Mouse (Mus musculus) lung, postnatal 0 days (tissue): ENCODE measurements around the gene Ccdc194. TPM values are rescaled to one million over a fixed set of nuclear protein-coding genes. Genes with fewer than 3 reads are reported as not detected.
A peak's percentile ranks its signal among the peaks of the same experiment; 100 is the strongest.

Source experiments
- ATAC-seq: fragments of 200-750 bp; cut with Nextera tagmentation; 2 replicates; pipeline ENCODE4 v1.8.0; 2017; ENCODE audit warnings: moderate library complexity
- DNase-seq: peaks from one replicate; pipeline ENCODE4 v3.0.0-alpha.2; 2016; ENCODE audit warnings: low spot score
- H3K27ac ChIP-seq: fragments of 300-500 bp; sonication (generic); 2 replicates; pipeline ENCODE4 v1.5.1; 2014; ENCODE audit warnings: antibody characterized with exemption, mild to moderate bottlenecking, low read length, mixed read lengths
- H3K27me3 ChIP-seq: fragments of 300-500 bp; sonication (generic); replicated peaks from 2 replicates; pipeline ENCODE4 v1.6.1; 2014; ENCODE audit warnings: low read length, mixed read lengths; ENCODE audit not compliant: insufficient read depth
- H3K36me3 ChIP-seq: fragments of 300-500 bp; sonication (generic); 2 replicates; pipeline ENCODE4 v1.6.1; 2014; ENCODE audit warnings: low read length, mixed read lengths; ENCODE audit not compliant: insufficient read depth
- H3K4me1 ChIP-seq: fragments of 300-500 bp; sonication (generic); 2 replicates; pipeline ENCODE4 v1.6.1; 2014; ENCODE audit warnings: antibody characterized with exemption, low read depth, low read length, mixed read lengths; ENCODE audit not compliant: insufficient read depth
- H3K4me2 ChIP-seq: fragments of 300-500 bp; sonication (generic); replicated peaks from 2 replicates; pipeline ENCODE4 v1.6.1; 2014; ENCODE audit warnings: low read depth, mild to moderate bottlenecking, low read length, moderate library complexity, mixed read lengths
- H3K4me3 ChIP-seq: fragments of 300-500 bp; sonication (generic); 2 replicates; pipeline ENCODE4 v1.5.1; 2014; ENCODE audit warnings: low read depth, low read length
- H3K9ac ChIP-seq: fragments of 300-500 bp; sonication (generic); replicated peaks from 2 replicates; pipeline ENCODE4 v1.6.1; 2014; ENCODE audit warnings: low read depth, mild to moderate bottlenecking
- H3K9me3 ChIP-seq: fragments of 300-500 bp; sonication (generic); 2 replicates; pipeline ENCODE4 v1.6.1; 2016; ENCODE audit warnings: low read length, mixed read lengths
- CTCF ChIP-seq: IDR thresholded peaks from 2 replicates; pipeline ENCODE4 v1.5.1; 2016; ENCODE audit warnings: antibody characterized with exemption, mild to moderate bottlenecking
- EP300 ChIP-seq: IDR thresholded peaks from 2 replicates; pipeline ENCODE4 v1.6.1; 2016; ENCODE audit warnings: antibody characterized with exemption, mild to moderate bottlenecking, control low read depth
- WGBS: fragments of 180-500 bp; shearing (Covaris S2); extraction: QIAGEN DNeasy Blood & Tissue Kit; methylation state at CpG from one replicate; pipeline ENCODE4 v1.1.7; 2014; 5-methylcytosine and 5-hydroxymethylcytosine counted together
- polyA plus RNA-seq: library from polyadenylated mRNA; unstranded; fragments of >200 nt; fragmentation: Nextera tagmentation; extraction: Ambion mirVana; gene quantifications from 2 replicates; pipeline ENCODE4 v1.2.1, GENCODE M21; 2015

Ccdc194 gene
- polyA plus RNA-seq, 1 experiment from 2014 or later = 0.08 TPM

DNA sequence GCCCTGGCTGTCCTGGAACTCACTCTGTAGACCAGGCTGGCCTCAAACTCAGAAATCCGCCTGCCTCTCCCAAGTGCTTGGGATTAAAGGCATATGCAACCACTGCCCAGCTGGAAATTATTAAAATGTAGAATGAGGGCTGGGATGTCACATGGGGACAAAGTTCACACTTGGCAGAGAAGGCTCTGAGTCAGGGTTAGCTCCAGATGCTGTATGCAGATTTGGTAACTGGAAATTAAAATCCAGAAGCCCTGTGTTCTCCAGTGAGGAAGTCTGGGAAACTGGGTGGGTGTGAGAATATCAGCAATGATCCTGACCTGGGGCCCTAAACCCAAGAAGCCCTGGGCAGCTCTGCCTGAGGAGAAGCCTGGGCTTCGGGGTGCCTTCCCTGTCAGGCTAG is 16.2 kb downstream of the Ccdc194 start:
- no peak overlapping the region for H3K9ac ChIP-seq

DNA sequence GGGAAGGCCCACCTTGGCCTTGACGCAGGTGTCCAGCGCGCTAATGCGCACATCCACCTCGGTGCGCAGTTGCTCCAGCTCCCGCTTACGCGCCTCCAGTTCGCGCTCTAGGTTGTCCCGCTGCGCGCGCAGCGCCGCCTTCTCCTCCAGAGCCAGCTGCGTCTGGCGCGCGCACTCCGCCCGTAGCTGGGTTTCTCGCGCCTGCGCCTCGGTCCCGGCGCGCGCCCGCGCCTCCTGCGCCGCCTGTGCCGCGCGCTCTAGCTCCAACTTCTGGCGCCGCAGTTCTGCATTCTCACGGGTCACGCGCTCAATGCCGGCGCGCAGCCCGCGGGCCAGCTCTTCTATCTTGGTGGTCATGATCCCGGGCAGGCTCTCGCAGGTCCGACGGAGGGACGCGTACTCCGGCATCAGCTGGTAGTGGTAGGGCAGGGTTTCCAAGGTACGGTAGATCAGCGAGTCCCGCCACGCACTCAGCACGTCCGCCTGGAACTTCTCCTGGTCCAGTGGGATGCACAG is 17.9 kb downstream of the Ccdc194 start:
- ATAC-seq (peak; percentile 64), DNase-seq (peak; percentile 86)
- under 1% methylated on average over 60 of the region's 61 CpGs for WGBS
- Histone ChIP-seq H3K27ac (no peak overlapping the region), H3K4me1 (no peaks in the 10 kb centered on the region), H3K4me2 (peak overlapping the region; percentile 54), H3K9me3 (no peaks in the 10 kb centered on the region), H3K4me3 (peak overlapping the region; percentile 33), H3K27me3 (peaks cover 14% of the 10 kb centered on the region), H3K36me3 (no peaks in the 10 kb centered on the region), H3K9ac (no peak overlapping the region)
- no peak for TF ChIP-seq CTCF
- no peak for TF ChIP-seq EP300

More for the DNA sequence above, 16.2 kb downstream of the Ccdc194 start:
- Histone ChIP-seq H3K4me3 (no peak overlapping the region), H3K27ac (no peak overlapping the region), H3K4me2 (0 out of 2 replicates have a peak overlapping the region, but pooled peaks have one; percentile 43), H3K4me1 (no peaks in the 10 kb centered on the region), H3K36me3 (no peaks in the 10 kb centered on the region), H3K27me3 (peaks cover 14% of the 10 kb centered on the region), H3K9me3 (no peaks in the 10 kb centered on the region)
- DNase-seq (no peak), ATAC-seq (no peak)
- TF ChIP-seq EP300 = no peak
- no peak for TF ChIP-seq CTCF
- 70% methylated on average over 2 of the region's 2 CpGs for WGBS

DNA sequence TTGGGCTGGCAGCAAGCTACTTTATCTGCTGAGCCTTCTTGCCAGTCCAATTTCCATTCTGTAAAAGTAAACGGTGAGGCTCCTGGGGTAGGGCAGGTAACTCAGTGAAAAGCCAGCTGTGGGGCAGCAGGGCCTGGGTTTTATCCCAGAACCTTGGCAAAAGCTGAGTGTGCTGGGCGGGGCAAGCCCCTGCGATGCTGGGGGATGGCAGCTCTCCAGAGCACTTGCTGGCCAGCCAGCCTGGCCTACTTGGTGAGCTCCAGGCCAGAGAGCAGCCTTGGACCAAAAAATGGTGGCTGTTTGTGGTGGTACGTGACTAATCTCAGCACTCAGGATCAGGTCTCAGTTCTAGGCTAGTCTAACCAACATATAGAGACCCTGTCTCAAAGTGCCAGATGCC is 19.5 kb downstream of the Ccdc194 start:
- TF ChIP-seq EP300 (no peak), CTCF (no peak)
- H3K4me2 ChIP-seq = no peak overlapping the region
- WGBS = 63% methylated on average over 4 of the region's 4 CpGs
- ATAC-seq = no peak
- no peaks in the 10 kb centered on the region for H3K9me3 ChIP-seq
- H3K4me3 ChIP-seq = no peak overlapping the region
- H3K27ac ChIP-seq = no peak overlapping the region
- no peaks in the 10 kb centered on the region for H3K36me3 ChIP-seq
- peaks cover 14% of the 10 kb centered on the region for H3K27me3 ChIP-seq
- no peaks in the 10 kb centered on the region for H3K4me1 ChIP-seq
- H3K9ac ChIP-seq = no peak overlapping the region
- DNase-seq = no peak

DNA sequence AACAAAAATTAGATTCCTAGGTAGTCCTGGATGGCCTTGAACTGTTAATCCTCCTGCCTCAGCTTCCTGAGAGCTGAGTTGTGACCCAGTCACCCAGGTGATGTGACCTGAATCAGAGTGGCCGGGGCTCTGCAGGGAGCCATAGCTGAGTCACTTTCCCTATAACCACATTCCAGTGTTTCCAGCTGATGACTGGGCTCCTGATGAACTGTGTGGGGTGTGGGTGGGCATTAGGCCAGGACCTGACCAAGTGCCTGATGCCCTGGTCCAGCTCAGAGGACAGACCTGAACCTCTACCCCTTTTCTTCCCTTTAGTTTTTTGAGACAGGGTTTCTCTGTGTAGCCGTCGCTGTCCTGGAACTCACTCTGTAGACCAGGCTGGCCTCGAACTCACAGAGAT is 20.2 kb downstream of the Ccdc194 start:
- Histone ChIP-seq H3K36me3 (no peaks in the 10 kb centered on the region), H3K27ac (no peak overlapping the region), H3K9ac (no peak overlapping the region), H3K4me3 (no peak overlapping the region), H3K4me1 (no peaks in the 10 kb centered on the region), H3K27me3 (peaks cover 14% of the 10 kb centered on the region), H3K9me3 (no peaks in the 10 kb centered on the region), H3K4me2 (no peak overlapping the region)
- DNase-seq (no peak), ATAC-seq (no peak)
- WGBS = 90% methylated on average over 4 of the region's 4 CpGs
- no peak for TF ChIP-seq CTCF
- TF ChIP-seq EP300 = no peak

DNA sequence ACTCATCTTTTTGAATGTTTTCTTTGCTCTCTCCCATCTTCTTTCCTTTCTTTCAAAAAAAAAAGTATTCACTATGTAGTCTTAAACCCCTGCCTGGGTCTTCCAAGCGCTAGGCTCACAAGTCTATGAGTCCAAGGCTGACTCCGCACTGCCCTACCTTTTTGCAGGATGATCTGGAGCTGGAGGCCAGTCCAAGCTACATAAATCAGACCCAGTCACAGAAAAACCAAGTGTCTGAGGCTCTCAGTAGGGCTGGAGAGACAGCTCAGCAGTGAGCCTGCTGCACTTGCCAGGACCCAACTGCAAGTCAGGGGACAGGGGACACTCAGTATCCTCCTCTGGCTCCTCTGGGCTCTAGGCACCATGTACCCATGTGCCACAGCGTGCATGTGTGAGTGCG is 21.2 kb downstream of the Ccdc194 start:
- H3K4me3 ChIP-seq = no peak overlapping the region
- H3K27me3 ChIP-seq = peaks cover 11% of the 10 kb centered on the region
- ATAC-seq (no peak), DNase-seq (no peak)
- no peak overlapping the region for H3K4me2 ChIP-seq
- no peak for TF ChIP-seq CTCF
- TF ChIP-seq EP300 = no peak
- H3K9me3 ChIP-seq = no peaks in the 10 kb centered on the region
- H3K9ac ChIP-seq = no peak overlapping the region
- H3K27ac ChIP-seq = no peak overlapping the region
- 89% methylated on average over 4 of the region's 4 CpGs for WGBS
- H3K4me1 ChIP-seq = 0 out of 2 replicates have a peak, but pooled peaks cover under 1% of the 10 kb centered on the region
- no peaks in the 10 kb centered on the region for H3K36me3 ChIP-seq

DNA sequence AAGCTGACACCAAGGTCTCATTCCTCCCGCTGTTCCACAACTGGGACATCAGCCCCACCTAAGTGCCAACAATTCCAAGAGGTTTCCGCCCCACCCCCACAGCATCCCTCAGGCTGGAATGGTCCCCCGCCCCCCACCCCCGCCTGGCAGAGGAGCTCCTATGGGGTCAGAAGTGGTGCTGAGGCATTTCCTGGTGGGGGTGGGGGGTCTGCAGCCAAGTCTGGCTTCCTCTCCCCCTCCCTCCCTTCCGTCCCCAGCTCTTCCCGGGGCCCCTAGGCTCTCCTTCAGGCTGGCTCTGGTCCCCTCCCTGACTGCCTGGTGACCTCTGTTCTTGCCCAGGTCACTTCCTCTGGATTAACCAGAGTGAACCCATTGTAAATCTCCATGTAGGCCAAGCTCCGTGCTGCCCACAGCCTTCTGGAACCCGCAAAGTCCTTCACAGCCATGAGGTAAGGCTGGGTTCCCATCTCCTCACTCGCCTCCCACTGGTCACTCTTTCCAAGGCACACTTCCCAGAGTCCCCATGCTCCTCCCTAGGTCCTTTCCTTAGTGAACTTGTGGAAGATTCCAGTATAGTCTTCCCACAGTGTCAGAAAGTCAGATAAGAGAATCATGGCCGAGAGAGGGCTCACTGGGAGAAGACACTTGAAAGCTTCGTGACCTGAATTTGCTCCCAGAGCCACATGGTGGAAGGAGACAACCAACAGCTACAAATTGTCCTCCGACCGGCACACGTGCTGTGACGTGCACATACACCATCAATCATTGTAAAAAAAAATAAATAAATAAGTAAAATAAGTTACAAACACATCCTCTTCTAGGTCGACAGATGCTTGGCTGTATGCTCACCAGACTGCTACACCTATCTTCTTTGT is 26.5 kb downstream of the Ccdc194 start:
- Histone ChIP-seq H3K9ac (no peak overlapping the region), H3K9me3 (no peaks in the 10 kb centered on the region), H3K27me3 (no peaks in the 10 kb centered on the region), H3K36me3 (no peaks in the 10 kb centered on the region), H3K4me1 (peaks cover 13% of the 10 kb centered on the region), H3K4me2 (no peak overlapping the region), H3K4me3 (no peak overlapping the region), H3K27ac (peak overlapping the region; percentile 65)
- ATAC-seq (peak; percentile 47), DNase-seq (peak; percentile 64)
- TF ChIP-seq EP300 = no peak
- TF ChIP-seq CTCF = 0 out of 2 replicates have a peak, but pooled peaks have one; percentile 13
- WGBS = 26% methylated on average over 13 of the region's 16 CpGs
